Mouse (Mus musculus): ENCODE measurements around the gene Lrrc55.

The Lrrc55 gene

DNA sequence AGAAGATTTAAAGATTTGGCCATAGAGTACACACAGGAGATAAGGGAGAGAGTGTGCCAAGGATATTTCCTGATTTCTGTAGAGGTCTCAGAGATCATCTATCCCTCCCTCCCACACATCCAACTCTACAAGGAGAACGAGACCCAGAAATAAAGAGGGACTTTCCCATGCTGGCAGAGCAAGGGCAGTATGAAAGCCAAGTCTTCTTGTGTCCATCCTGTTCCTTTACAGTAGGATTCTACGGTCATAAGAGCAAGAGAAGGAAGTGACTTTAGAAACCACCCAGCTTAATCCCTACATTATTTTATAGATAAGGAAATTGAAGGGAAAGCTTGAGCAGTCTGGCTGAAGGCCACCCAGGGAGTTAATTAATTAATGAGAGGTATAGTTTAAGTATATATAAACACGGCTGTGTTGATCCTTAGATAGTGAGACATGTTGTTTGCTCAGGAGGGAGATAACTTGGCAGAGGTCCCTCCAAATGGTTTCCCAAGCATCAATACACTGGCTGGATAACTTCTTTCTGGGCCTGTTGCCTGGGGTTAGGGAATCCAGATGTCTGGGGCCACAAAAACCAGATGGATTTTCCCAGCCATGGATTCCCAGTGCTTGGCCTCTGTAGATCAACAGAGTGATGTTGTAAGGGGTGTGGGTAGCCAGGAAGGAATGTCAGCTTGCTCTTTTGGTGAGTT lies 24.8 kb downstream of the Lrrc55 start:
- peak; percentile 41 for DNase-seq (ENCODE audit: low spot score)

GRCm38 (mm10) chr2:85168327-85168726 lies 28.7 kb downstream of the Lrrc55 start:
- DNase-seq (ENCODE audit: low spot score), result no peak

DNA sequence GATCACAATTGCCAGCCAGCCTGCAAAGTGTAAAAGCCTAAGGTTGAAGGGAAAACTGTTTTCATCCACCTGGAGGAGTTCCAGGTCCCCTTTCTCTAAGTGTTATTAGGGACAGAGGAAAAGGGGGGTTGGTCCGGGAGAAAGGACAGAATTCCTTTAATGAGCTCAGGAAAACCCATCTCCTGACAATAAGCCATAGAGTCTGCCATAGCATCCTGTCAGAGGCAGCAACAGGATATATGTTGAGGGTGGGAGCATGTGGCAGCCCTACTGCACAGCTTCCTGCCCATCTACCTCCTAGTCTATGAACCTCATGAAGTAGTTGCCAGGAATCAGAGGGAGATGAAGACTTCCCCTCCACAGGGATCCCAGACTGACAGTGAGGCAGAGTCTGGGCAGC lies 29.4 kb downstream of the Lrrc55 start:
- DNase-seq (ENCODE audit: low spot score), result no peak

- peak; percentile 75 for DNase-seq (ENCODE audit: low spot score)
These were observed 33.5 kb downstream of the Lrrc55 start for GRCm38 (mm10) chr2:85163311-85164047.

GRCm38 (mm10) chr2:85161638-85162093 lies 35.3 kb downstream of the Lrrc55 start:
- DNase-seq (ENCODE audit: low spot score), result peak; percentile 65

GRCm38 (mm10) chr2:85160901-85161637 lies 35.9 kb downstream of the Lrrc55 start:
- DNase-seq (ENCODE audit: low spot score), result peak; percentile 42

GRCm38 (mm10) chr2:85157382-85157781 lies 39.6 kb downstream of the Lrrc55 start:
- DNase-seq (ENCODE audit: low spot score), result no peak

GRCm38 (mm10) chr2:85156136-85156535 lies 40.9 kb downstream of the Lrrc55 start:
- no peak for DNase-seq (ENCODE audit: low spot score)

- no peak for DNase-seq (ENCODE audit: low spot score)
These were observed 41.7 kb downstream of the Lrrc55 start for GRCm38 (mm10) chr2:85155334-85155733.

DNA sequence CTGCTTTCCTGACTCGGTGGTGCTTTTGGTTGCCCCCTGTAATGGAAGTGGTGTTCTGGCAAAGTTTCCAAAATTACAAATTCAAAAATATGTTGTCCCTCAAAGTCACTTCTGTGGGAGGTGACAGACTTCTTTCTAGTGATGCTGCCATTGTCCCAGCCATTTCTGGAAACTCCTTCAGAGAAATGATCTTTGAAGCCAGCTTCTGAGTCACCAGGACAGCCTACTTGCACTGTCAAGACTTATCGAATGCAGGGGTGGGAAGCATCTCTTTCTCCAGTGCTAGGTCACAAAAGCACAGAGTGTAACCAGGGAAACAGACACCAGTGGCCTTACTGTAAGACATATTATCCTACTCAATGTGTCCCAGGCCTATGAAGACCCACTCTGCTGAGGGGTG lies 45.8 kb downstream of the Lrrc55 start:
- no peak for DNase-seq (ENCODE audit: low spot score)

- DNase-seq (ENCODE audit: low spot score), result no peak
These were observed 46.6 kb downstream of the Lrrc55 start for GRCm38 (mm10) chr2:85150373-85150772.

GRCm38 (mm10) chr2:85147481-85147880 lies 49.5 kb downstream of the Lrrc55 start:
- DNase-seq (ENCODE audit: low spot score), result no peak

- no peak for DNase-seq (ENCODE audit: low spot score)
These were observed 51.7 kb downstream of the Lrrc55 start for GRCm38 (mm10) chr2:85145346-85145745.

DNA sequence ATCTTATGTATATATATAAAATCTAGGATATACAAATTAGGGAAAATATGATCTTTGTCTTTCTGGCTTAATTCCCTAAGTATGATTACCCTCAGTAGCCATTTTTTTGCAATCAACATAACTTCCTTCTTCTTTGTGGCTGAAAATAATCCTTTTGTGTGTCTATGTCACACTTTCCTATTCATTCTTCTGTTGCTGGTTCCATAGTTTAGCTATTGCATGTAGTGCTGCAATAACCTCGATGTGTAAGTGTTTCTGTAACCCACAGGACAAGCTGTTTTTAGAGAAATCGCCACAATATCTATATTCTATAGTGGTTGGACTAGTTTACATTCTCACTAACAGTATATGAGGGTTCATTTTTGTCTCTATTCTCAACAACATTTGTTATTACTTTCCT lies 52.1 kb downstream of the Lrrc55 start:
- DNase-seq (ENCODE audit: low spot score), result no peak

GRCm38 (mm10) chr2:85140833-85141232 lies 56.2 kb downstream of the Lrrc55 start:
- DNase-seq (ENCODE audit: low spot score), result no peak

- no peak for DNase-seq (ENCODE audit: low spot score)
These were observed 57.2 kb downstream of the Lrrc55 start for GRCm38 (mm10) chr2:85139846-85140245.

- DNase-seq (ENCODE audit: low spot score), result no peak
These were observed 57.6 kb downstream of the Lrrc55 start for GRCm38 (mm10) chr2:85139393-85139792.

- no peak for DNase-seq (ENCODE audit: low spot score)
These were observed 58.9 kb downstream of the Lrrc55 start for GRCm38 (mm10) chr2:85138143-85138542.

- DNase-seq (ENCODE audit: low spot score), result no peak
These were observed 59.3 kb downstream of the Lrrc55 start for GRCm38 (mm10) chr2:85137601-85138140.

GRCm38 (mm10) chr2:85136831-85137520 lies 60.0 kb downstream of the Lrrc55 start:
- no peak for DNase-seq (ENCODE audit: low spot score)

GRCm38 (mm10) chr2:85136089-85136488 lies 60.9 kb downstream of the Lrrc55 start, which contains the start of gene Aplnr:
Gene Aplnr, plus strand, starts transcription at chr2:85136225.
- DNase-seq (ENCODE audit: low spot score), result peak; percentile 34

GRCm38 (mm10) chr2:85135099-85135498 lies 61.9 kb downstream of the Lrrc55 start:
- DNase-seq (ENCODE audit: low spot score), result no peak

Measured in embryo, embryonic 10.5 days (tissue).